Mouse (Mus musculus): ENCODE measurements around the gene Dcpp3. TPM values are rescaled to one million over a fixed set of nuclear protein-coding genes. Genes with fewer than 3 reads are reported as not detected.

The Dcpp3 gene
- total RNA-seq, 2 experiments from 2014 or later: not detected

Other genes with a start within 250 kb of the Dcpp3 start
- 100 to 1,000 TPM; 122 to 124 TPM for gene Hcfc1r1, start 243.9 kb upstream of the Dcpp3 start, total RNA-seq (2021)
- gene Thoc6, start 243.6 kb upstream of the Dcpp3 start, total RNA-seq (2021): 1 to 10 TPM; 7.2 to 9.7 TPM
- gene Tnfrsf12a, start 240.0 kb upstream of the Dcpp3 start, total RNA-seq (2021): 1 to 10 TPM; 4.8 to 6.3 TPM
- gene Cldn6, start 238.2 kb upstream of the Dcpp3 start, total RNA-seq (2021): not detected
- gene Cldn9, start 233.4 kb upstream of the Dcpp3 start, total RNA-seq (2021): under 1 TPM; 0.22 to 0.35 TPM
- gene 1520401A03Rik, start 194.7 kb upstream of the Dcpp3 start, total RNA-seq (2021): not detected
- gene Pkmyt1, start 191.1 kb upstream of the Dcpp3 start, total RNA-seq (2021): 1 to 10 TPM; 1.7 to 3.0 TPM
- 10 to 100 TPM; 50.8 to 55.4 TPM for gene Paqr4, start 176.6 kb upstream of the Dcpp3 start, total RNA-seq (2021)
- under 1 TPM; 0.35 to 0.42 TPM for gene Kremen2, start 171.6 kb upstream of the Dcpp3 start, total RNA-seq (2021)
- 100 to 1,000 TPM; 297 to 300 TPM for gene Flywch1, start 145.9 kb upstream of the Dcpp3 start, total RNA-seq (2021)
- 10 to 100 TPM in 1 of 2 experiments, 1 to 10 TPM in 1; 9.9 to 11.7 TPM for gene Flywch2, start 131.4 kb upstream of the Dcpp3 start, total RNA-seq (2021)
- gene Srrm2, start 126.9 kb upstream of the Dcpp3 start, total RNA-seq (2021): 100 to 1,000 TPM; 563 to 606 TPM
- 100 to 1,000 TPM; 356 to 383 TPM for gene Elob, start 88.3 kb upstream of the Dcpp3 start, total RNA-seq (2021)
- not detected for gene Prss33, start 81.4 kb upstream of the Dcpp3 start, total RNA-seq (2021)
- not detected for gene Prss32, start 73.6 kb upstream of the Dcpp3 start, total RNA-seq (2021)
- gene Prss41, start 73.3 kb upstream of the Dcpp3 start, total RNA-seq (2021): 1 to 10 TPM; 2.0 to 2.1 TPM
- not detected for gene Prss21, start 49.4 kb upstream of the Dcpp3 start, total RNA-seq (2021)
- not detected for gene Dcpp1, start 36.6 kb upstream of the Dcpp3 start, total RNA-seq (2021)
- gene Dcpp2, start 36.6 kb upstream of the Dcpp3 start, total RNA-seq (2021): not detected
- not detected for gene Sbp, start 24.2 kb downstream of the Dcpp3 start, total RNA-seq (2021)
- not detected for gene Sbpl, start 37.8 kb downstream of the Dcpp3 start, total RNA-seq (2021)
- gene Prss30, start 63.1 kb downstream of the Dcpp3 start, total RNA-seq (2021): not detected
- not detected for gene Prss22, start 80.6 kb downstream of the Dcpp3 start, total RNA-seq (2021)
- not detected for gene Prss27, start 120.7 kb downstream of the Dcpp3 start, total RNA-seq (2021)
- gene Kctd5, start 156.0 kb downstream of the Dcpp3 start, total RNA-seq (2021): 10 to 100 TPM; 28.5 to 30.1 TPM
- 100 to 1,000 TPM; 104 to 105 TPM for gene Pdpk1, start 233.5 kb downstream of the Dcpp3 start, total RNA-seq (2021)
- gene Amdhd2, start 246.3 kb downstream of the Dcpp3 start, total RNA-seq (2021): 10 to 100 TPM; 36.1 to 39.4 TPM

All from layer of hippocampus, postnatal 36 days (tissue).